ENCODE assay signal across 23 mouse cellular contexts in genomic region chrX:164330351-164330750, GRCm38 (mm10). TPM values are rescaled to one million over a fixed set of nuclear protein-coding genes. Genes with fewer than 3 reads are reported as not detected.
DNase-seq lines count a peak whose midpoint lies in the region; ATAC-seq and TF ChIP-seq lines count a peak whose summit lies in the region.
"Had no signal": no experiment of that assay in that cellular context is flagged by ENCODE, and none has a peak within 500 bp of the region (broad histone marks: within the 10 kb centered on the region; RNA-seq: fewer than 3 reads in every experiment).

No protein-coding gene starts in this region.

- peak; percentile 62 for DNase-seq in lung, embryonic 14.5 days
- no peak for DNase-seq in lung, postnatal 4 days
- no peak for DNase-seq in lung, postnatal 14 days
- DNase-seq in NIH3T3 (ENCODE audit: low read depth), result peak; percentile 74
- DNase-seq in ovary, postnatal 36 days (ENCODE audit: low spot score), result no peak
- DNase-seq: adrenal gland, adult 2 months; adrenal gland, postnatal 10 days; adrenal gland, postnatal 25 days; B cell, adult 2 months; cerebellum, adult 11-12 months; cerebellum, adult 2 months; cerebellum, adult 9-10 months; cerebellum, postnatal 10 days; cerebellum, postnatal 25 days; forebrain, postnatal 0 days had no signal

- H3K9me3 ChIP-seq in lung, embryonic 14.5 days (ENCODE audit: low read depth, low read length), result no peaks in the 10 kb centered on the region
- H3K9me3 ChIP-seq in lung, embryonic 16.5 days (ENCODE audit: control insufficient read depth, low read length), result no peaks in the 10 kb centered on the region
- H3K9me3 ChIP-seq: embryonic facial prominence, embryonic 10.5 days; embryonic facial prominence, embryonic 12.5 days; forebrain, embryonic 13.5 days; forebrain, embryonic 15.5 days; G1E had no signal

- no peaks in the 10 kb centered on the region for H3K27me3 ChIP-seq in lung, embryonic 14.5 days (ENCODE audit: insufficient read depth, low read length)
- no peaks in the 10 kb centered on the region for H3K27me3 ChIP-seq in lung, embryonic 16.5 days (ENCODE audit: control insufficient read depth, insufficient read depth, low read depth, low read length)
- H3K27me3 ChIP-seq: CH12.LX; embryonic facial prominence, embryonic 12.5 days; forebrain, embryonic 13.5 days; forebrain, embryonic 15.5 days had no signal

- H3K36me3 ChIP-seq in lung, embryonic 14.5 days (ENCODE audit: insufficient read depth), result no peaks in the 10 kb centered on the region
- H3K36me3 ChIP-seq in lung, embryonic 16.5 days (ENCODE audit: control insufficient read depth, insufficient read depth, low read length), result no peaks in the 10 kb centered on the region
- H3K36me3 ChIP-seq: embryonic facial prominence, embryonic 10.5 days; embryonic facial prominence, embryonic 12.5 days; forebrain, embryonic 15.5 days; G1E had no signal

- no peak overlapping the region for H3K27ac ChIP-seq in lung, embryonic 14.5 days (ENCODE audit: low read depth)
- H3K27ac ChIP-seq in lung, embryonic 16.5 days (ENCODE audit: low read length), result no peak overlapping the region
- H3K27ac ChIP-seq: embryonic facial prominence, embryonic 10.5 days; embryonic facial prominence, embryonic 12.5 days; forebrain, embryonic 13.5 days; forebrain, embryonic 15.5 days had no signal

- no peak overlapping the region for H3K4me3 ChIP-seq in lung, embryonic 14.5 days (ENCODE audit: low read depth, low read length)
- no peak overlapping the region for H3K4me3 ChIP-seq in lung, embryonic 16.5 days (ENCODE audit: low read length)
- H3K4me3 ChIP-seq: embryonic facial prominence, embryonic 10.5 days; embryonic facial prominence, embryonic 12.5 days; forebrain, embryonic 13.5 days; forebrain, embryonic 15.5 days had no signal

- H3K4me2 ChIP-seq in lung, embryonic 14.5 days, result no peak overlapping the region
- no peak overlapping the region for H3K4me2 ChIP-seq in lung, embryonic 16.5 days (ENCODE audit: low read depth, low read length)
- H3K4me2 ChIP-seq: embryonic facial prominence, embryonic 12.5 days; forebrain, embryonic 13.5 days; forebrain, embryonic 15.5 days had no signal

- TF ChIP-seq CTCF in lung, embryonic 14.5 days (IDR thresholded peaks at IDR 0.05; ENCODE audit: low read depth), result no peak

- H3K9ac ChIP-seq in lung, embryonic 14.5 days, result no peak overlapping the region
- H3K9ac ChIP-seq in lung, embryonic 16.5 days (ENCODE audit: low read length), result no peak overlapping the region
- H3K9ac ChIP-seq: embryonic facial prominence, embryonic 12.5 days; forebrain, embryonic 13.5 days; forebrain, embryonic 15.5 days; forebrain, postnatal 0 days had no signal

- ATAC-seq in lung, embryonic 14.5 days (ENCODE audit: insufficient read depth), result no peak; the same call in 1 of the 2 replicates
- peak; percentile 81; the same call in 1 of the 2 replicates for ATAC-seq in lung, embryonic 16.5 days (ENCODE audit: low read depth)
- ATAC-seq: CD4-positive, CD25-positive, alpha-beta regulatory T cell, adult 4 months; forebrain, embryonic 13.5 days; forebrain, embryonic 15.5 days; forebrain, postnatal 0 days had no signal

- WGBS in lung, embryonic 14.5 days, result 51% methylated on average over 2 of the region's 2 CpGs
- WGBS in lung, embryonic 16.5 days, result 55% methylated on average over 2 of the region's 2 CpGs

- H3K4me1 ChIP-seq in lung, embryonic 14.5 days (ENCODE audit: insufficient read depth), result no peaks in the 10 kb centered on the region
- no peaks in the 10 kb centered on the region for H3K4me1 ChIP-seq in lung, embryonic 16.5 days (replicated peaks; ENCODE audit: control insufficient read depth, insufficient read depth, low read length)
- H3K4me1 ChIP-seq: embryonic facial prominence, embryonic 10.5 days; embryonic facial prominence, embryonic 12.5 days; forebrain, embryonic 13.5 days; forebrain, embryonic 15.5 days had no signal

RNA-seq across cellular contexts. Expression of gene Vegfd, which starts 42.8 kb away (rescaled TPM):
- 40.1 and 45.0 TPM in 2 replicates for polyA plus RNA-seq in lung, embryonic 14.5 days (2014; fragmentation: Nextera tagmentation; extraction: Ambion mirVana)
- 56.4 and 58.4 TPM in 2 replicates for polyA plus RNA-seq in lung, embryonic 16.5 days (2015; fragmentation: Nextera tagmentation; extraction: Ambion mirVana)
- polyA plus RNA-seq: CD4-positive, CD25-positive, alpha-beta regulatory T cell, adult 4 months; G1E had no signal

Comparison
In these comparisons a context has a peak if more than half of its experiments do, and no peak if none do; other contexts are left out.
1. DNase-seq: peak in lung, embryonic 14.5 days (single experiment) and NIH3T3 (single experiment); none in lung, postnatal 4 days (0 of 2), lung, postnatal 14 days (single experiment) and ovary, postnatal 36 days (single experiment).